Mouse (Mus musculus) monocyte, adult 2 months (primary cell): ENCODE results near the gene Cers1.

ENCODE experiments used
- DNase-seq, 2 experiments: peaks; one replicate each; pipeline ENCODE4 v3.0.0; 2022; ENCODE audit warnings: low spot score in 2 of 2, low read depth in 1 of 2

The Cers1 gene

DNA sequence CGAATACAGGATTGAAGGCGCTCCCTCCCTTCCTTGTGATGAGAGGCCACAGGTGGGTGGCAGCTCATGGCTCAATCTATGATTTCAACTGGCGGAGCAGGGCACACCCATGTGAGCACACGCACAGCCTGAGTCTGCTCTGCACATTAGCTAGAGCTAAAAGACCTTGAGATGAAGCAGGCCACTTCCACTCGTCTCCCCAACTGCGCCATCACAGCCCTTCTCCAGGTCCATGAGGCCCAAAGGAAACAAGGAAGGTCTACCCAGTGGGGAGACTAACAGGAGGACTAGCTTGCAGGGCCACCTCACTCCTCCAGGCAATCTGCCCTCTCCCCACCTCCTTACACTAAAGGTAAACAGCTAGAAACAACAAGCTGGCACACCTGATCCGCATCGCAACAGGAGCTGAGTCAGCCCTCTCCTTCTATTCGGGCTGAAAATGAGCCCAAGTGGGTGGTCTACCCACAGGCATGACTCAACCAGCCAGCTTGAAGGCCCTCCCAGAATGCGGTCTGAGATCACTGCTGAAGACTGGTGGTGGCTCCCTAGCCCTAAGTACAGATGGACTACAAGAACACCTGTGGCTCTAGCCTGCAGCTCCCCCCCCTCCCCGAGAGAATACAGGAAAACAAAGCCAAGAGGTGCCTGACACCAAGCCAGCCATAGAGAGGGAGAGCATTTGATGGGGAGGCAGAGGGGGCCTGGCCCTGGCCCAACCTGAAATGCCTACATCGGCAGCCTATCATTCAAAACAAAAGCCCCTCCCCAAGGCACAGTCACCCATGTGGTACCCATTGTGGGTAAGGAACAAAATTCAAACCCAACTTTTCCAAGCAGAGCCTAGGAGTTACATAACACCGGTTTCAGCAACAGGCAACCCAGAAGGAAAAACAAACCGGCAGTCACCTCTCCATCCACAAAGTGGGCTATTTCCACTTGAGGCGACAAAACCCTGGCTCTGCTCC is 35.7 kb downstream of the Cers1 start:
- no peak for DNase-seq

DNA sequence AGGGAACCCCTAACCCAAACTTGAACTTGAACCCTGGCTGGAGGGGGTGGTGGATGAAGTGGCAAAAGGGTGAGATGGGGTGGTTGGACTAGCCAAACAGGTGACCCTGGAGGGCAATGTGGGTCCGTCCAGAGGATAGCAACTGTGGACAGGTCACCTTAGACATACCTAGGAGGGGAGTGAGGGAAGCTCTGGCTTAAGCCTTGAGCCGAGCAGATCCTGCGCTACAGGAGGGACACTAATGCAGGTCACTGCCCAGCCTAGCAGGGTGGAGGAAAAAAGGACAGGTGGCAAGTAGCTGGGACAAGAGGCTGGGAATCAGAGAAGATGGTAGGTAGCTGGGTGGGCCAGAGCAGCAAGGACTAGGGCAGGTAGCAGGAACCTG is 36.4 kb downstream of the Cers1 start:
- DNase-seq = no peak

DNA sequence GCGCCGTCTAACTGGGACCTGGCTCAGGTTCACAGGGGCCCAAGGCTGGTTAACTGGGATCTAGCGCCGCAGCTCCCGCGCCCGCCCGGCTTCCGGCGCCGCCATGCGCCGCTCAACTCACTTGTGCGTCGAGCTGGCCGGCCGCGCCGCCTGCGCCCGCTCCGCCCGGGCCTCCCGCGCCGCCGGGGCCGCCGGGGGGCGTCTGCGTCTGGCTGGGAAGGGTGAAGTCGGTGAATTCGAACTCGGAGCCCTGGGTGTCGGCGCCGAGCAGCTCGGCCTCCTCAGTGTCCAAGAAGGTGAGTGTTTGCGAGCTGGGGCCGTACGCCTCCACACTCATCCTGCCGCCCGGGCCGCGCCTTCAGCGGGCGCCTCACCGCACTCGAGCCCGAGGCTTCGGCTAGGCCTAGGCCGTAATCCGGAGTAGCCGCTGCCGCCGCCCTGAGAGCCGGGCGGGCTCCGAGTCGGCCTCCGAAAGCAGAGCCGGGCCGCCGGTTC is 37.1 kb downstream of the Cers1 start:
- peak in 1 of 2 experiments; percentile 24 for DNase-seq

DNA sequence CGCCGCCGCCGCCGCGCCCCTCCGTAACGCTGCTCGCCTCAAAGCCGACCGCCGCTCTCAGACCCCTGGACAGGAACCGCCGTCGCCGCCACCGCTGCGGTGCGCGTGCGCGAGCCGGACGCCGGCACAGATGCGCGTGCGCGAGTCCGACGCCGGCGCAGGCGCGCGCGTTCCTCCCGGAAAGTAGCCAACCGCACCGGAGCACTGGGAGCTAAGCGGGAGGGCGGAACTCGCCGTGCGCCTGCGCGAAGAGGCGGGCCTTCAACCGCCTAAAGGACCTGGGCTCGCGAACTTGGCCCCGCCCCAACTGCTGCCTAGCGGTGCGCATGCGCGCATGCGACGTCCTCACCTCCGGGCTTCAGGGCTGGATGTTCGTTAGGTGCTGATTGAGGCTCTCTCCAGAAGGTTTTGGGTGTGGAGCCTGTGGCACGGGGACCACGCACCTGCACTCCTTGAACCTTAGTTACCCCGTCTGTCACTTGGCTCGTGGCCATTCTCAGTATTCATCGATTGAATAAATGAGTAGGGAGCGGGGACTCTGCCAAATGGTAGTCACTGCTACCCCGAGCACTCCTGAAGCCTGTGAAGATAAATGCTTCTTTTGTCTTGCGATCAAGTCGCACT is 37.7 kb downstream of the Cers1 start, which contains the start of gene Upf1:
Upf1 (minus strand) TSS at position 85 of the 624 bp plus-strand sequence.
- DNase-seq = peak; percentile 96 to 97

DNA sequence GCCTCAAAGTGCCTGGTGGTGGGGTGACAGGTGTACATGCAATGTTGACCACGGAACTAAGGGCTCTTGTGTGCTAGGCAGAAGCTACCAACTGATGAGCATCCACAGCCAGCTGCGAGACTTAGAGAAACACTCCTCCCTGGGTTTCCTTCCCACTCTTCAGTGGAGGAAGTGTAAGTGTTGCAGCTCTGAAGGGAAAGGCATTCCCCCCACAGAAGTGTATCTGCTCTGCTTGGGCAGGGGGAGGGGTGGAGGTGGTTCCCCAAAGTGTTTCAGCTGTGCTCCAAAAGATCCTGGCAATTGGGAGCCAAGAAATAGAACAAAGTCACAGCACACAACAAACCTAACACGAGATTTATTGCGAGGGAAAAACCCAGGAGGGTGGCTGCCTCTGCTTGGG is 38.4 kb downstream of the Cers1 start:
- DNase-seq = no peak

DNA sequence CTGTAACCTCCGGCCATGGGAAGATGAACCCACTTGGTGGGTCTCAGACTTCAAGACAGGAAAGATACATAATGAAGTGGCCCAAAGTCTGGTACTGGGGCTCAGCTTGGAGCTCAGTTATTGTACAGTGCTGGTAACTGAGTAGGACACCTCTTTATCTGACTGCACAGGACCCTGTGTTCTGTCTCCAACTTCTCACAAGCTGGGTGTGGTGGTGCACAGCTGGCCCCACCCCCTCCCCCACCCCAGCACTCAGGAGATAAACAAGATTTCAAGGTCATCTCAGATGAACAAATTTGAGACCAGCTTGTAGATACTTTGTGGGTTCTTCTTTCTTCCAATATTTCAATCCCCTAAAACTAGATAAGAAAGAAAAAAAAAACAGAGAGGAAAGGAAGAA is 40.5 kb downstream of the Cers1 start:
- no peak for DNase-seq

DNA sequence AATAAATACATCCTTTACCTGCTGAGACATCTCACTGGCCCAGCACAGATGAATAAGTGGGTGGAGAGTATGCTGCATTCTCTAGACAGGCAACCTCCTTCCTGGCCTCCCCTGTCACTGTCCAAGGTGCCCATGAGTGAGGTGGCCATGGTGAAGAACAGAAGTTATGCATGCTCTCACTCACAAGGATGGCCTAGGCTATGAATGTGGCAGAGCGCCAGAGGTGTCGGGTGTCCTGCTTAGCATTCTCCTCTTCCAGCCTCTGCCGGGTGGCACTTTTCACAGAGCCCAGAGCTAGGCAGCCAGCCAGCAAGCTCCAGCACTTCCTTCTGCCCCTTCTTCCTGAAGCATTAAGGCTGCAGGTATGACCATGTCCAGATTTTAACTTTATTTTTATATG is 43.8 kb downstream of the Cers1 start:
- no peak for DNase-seq

DNA sequence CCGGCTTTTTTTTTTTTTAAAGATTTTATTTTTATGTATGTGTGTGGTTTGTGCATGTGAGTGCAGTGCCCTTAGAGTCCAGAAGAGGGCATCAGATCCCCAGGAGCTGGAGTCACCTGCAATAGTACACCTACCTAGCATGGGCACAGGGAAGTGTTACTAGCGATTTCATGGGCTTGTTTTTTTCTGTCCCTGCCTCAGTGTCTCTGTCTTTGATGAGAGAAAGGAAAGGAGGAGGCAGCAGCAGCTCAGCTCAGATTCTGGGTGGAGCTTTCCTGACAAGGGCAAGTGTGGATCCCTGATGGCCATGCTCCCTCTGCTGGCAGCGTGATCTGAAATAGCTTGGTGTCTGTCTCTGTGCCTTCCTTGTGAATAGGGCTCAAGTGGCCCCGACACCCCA is 45.2 kb downstream of the Cers1 start:
- no peak for DNase-seq

DNA sequence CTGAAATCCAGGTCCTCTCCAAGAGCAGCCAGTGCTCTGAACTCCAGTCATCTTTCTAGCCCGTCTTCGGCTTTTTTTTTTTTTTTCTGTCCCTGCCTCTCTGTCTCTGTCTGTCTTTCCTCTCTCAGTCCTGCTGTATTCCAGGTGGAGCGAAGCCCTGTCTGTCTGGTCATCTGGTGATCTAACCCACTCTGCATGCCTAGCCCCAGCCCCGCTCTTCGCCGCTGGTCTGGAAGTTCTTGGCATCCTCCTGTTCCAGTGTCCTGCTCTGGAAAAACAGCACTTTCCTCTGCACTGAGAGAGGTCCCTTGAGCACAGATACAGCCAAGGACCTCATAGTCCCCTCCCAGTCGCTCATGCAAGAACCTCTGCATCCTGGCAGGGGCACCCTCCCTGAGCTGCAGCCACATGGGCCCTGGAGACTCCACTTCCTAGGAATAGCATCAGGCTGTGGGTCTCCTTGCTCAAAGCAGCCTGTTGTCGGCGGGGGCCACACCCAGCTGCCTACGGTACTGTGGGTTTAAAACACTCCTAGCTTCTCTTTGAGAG is 46.0 kb downstream of the Cers1 start:
- DNase-seq = no peak

DNA sequence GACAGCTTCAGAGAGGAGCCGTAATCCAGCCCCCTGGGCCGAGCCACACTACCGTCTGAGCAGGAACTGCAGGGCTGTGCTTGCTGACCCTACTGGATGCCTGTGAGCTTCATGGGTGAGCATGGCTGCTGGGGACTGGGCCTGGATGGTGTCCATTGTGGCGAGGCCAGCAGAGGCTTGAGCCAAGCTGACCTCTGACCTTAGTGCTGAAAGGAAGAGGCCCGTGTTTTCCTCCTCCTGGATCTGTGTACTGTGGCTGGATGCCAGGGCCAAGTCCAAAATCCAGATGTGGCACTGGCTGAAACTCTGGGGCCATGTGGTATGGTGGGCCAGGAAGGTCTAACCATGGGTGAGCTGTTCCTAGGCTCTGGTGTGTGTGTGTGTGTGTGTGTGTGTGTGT is 48.5 kb downstream of the Cers1 start:
- no peak for DNase-seq

DNA sequence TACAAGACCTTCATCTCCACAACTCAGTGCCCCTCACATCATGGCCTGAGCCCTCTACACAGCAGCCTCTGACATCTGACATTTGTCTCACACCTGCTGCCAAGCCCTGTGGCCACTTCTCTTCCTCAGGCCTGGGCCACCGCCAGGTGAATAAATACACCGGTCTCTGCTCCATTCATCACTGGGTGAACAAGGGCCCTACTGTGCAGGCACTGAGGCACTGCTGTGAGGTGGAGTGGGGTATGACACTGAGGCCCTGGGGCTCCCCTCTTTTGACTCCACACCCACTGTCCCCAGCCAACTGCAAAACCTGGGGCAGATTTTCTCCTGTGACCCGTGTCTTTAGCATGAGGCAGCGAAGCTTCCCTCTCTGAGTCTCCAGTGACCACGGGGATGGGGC is 51.0 kb downstream of the Cers1 start:
- no peak for DNase-seq

DNA sequence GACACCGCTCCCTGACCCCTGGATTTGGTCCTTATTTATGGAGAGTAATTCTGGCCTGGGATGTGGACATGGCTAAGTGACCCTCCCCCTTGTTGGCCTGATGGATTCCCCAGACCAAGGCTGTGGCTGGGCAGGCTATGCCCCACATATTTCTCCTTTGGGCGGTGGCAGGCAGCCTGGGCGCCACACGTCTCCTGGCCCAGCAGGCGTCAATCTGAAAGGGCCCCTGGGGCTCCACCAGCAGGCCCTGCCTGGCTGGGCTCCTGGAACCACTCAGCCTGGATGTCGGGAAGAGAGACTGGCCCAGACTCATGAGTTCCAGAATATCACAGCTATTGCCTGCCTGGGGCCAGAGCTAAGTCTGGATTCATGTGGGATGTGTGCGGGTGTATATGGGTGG is 54.9 kb downstream of the Cers1 start:
- no peak for DNase-seq

DNA sequence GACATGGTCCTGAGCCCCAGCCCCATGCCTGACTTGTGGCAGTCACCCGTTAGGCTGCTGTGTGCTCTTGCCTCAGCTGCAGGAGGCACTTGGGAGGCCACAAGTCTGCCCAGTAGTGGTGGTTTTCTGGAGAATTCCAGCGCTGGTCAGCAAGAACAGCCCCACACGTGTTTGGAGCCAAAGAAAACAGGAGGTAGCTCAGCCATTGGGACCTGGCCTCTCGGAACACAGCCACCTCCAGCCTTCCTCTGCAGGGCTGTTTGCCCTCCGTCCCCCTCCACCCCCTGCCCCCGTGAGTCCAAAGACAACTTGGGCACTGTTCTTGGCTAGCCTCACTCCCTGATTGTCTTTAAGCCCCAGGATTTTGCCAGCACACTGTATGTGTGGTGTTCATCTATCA is 56.4 kb downstream of the Cers1 start:
- no peak for DNase-seq

DNA sequence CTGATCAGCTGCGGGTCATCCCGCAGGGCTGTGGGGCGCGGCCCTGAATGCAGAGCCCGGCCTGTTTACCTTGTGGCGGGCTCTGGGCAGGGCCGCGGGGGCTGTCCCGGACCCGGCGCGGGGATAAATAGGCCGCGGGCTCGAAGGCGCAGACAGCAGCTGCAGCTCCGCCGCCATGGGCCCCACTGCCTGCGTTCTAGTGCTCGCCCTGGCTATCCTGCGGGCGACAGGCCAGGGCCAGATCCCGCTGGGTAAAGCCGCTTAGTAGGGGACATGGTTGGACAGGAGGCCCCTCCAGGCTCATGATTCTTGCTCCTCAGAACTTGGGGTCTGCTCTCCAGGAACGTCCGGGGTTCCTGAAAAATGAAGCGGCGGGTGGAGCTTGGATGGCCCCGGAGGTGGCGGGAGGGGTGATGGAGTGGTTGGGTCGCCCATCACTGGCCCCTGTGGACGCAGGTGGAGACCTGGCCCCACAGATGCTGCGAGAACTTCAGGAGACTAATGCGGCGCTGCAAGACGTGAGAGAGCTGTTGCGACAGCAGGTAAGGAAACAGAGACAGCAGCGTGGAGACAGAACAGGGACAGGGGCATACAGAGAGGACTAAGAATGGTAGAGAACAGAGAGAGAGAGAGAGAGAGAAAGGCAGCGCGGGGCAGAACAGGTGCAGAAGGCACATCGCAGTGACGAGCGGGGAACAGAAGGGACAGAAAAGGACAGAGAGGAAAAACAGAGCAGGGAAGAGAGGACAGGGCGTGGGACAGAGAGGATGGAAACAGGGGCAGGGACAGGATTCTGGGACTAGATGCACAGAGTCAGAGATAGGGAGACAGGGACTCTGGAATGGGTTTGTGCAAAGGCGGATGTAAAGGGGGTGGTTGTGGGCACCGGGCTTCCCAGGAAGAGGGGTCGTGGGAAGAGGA is 58.1 kb downstream of the Cers1 start, which contains the start of gene Comp:
Comp (plus strand) TSS at position 162 of the 921 bp plus-strand sequence.
- no peak for DNase-seq

DNA sequence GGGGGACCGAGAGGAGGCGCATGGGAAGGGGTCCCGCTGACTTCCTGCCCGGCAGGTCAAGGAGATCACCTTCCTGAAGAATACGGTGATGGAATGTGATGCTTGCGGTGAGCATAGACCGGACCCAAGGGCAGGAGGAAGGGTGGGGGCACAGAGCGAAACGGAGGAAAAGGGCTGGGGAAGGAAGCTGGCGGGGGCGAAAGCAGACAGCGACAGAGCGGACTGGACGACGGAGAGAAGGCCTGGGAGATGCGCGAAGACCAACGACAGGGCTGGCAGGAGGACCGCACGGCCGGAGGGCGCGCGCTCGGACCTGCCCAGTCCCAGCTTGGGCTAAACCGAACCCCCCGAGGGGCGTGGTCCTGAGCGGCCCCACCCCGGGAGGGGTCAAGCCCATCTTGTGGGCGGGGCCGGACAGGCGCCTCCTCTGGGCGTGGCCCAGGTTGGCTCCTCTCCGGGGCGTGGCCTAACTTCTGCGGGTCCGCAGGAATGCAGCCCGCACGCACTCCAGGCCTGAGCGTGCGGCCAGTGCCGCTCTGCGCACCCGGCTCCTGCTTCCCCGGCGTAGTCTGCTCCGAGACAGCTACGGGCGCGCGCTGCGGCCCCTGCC is 58.8 kb downstream of the Cers1 start:
- peak in 1 of 2 experiments; percentile 68 for DNase-seq

DNA sequence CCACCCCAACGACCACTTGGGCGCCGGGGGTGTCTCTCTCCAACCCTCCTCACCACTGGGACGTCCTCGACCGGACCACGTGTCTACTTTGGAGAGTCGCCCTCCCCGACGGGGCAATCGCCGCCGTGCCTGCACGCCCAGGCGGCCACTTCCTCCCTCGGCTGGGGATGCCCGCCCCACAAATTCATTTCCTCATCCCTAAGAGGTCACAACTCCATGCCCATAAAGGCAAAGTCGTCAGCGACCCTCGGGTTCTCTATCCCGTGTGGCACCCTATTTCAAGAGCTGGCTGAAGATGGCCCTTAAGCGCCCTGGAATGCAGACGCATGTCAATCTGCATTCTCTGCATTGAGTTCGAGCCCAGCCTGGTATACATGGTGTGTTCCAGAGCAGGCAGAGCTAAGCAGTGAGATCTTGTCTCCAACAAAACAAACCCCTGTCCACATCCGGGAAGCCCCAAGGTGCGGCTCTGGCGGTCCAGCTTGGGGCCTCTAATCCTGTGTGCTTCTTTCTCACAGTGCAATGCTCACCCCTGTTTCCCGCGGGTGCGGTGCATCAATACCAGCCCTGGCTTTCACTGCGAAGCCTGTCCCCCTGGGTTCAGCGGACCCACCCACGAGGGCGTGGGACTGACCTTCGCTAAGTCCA is 59.8 kb downstream of the Cers1 start:
- DNase-seq = peak in 1 of 2 experiments; percentile 69

DNA sequence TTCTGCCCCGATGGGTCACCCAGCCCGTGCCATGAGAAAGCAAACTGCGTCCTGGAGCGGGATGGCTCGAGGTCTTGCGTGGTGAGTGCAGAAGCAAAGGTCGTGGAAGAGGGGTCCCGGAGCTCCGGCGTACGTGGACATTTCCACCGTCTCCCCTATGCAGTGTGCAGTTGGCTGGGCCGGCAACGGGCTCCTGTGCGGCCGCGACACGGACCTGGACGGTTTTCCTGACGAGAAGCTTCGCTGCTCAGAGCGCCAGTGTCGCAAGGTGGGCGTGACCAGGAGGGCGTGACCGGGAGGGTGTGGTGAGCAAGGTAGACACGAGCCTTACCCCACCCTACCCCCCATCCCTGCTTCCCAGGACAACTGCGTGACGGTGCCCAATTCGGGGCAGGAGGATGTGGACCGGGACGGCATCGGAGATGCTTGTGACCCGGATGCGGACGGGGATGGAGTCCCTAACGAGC is 60.7 kb downstream of the Cers1 start:
- no peak for DNase-seq

DNA sequence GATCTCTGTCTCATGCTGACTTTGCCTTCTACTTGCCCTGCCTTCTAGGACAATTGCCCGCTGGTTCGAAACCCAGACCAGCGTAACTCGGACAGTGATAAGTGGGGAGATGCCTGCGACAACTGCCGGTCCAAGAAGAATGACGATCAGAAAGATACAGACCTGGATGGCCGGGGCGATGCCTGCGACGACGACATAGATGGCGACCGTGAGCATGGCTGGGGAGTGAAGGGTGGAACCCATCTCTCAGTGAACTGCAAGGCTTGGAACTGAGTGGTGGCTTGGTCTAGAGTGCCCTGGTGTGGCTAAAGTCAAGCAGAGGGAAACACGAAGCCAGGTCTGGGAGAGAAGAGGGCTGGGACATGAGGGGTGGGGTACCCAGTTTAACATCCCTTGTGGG is 61.5 kb downstream of the Cers1 start:
- DNase-seq = no peak

DNA sequence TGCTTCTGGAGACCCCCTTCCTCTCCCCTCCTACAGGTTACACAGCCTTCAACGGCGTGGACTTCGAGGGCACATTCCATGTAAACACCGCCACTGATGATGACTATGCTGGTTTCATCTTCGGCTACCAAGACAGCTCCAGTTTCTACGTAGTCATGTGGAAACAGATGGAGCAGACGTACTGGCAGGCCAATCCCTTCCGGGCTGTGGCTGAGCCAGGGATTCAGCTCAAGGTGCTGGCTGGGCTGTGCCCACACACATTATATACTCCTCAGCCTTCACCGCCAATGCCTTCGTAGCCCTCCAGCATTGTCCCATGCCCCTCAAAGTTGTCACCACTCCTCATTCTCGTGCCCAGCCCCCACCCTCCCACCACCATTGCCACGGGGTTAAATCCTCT is 64.5 kb downstream of the Cers1 start:
- DNase-seq = no peak
